Mouse (Mus musculus) testis, adult 2 months (tissue): Measurements from ENCODE around the gene Sema5a. TPM values are rescaled to one million over a fixed set of nuclear protein-coding genes. Genes with fewer than 3 reads are reported as not detected.

Experiments
- H3K27ac ChIP-seq: fragments of 200-500 bp; 2 replicates; pipeline ENCODE4 v1.5.1; 2012; ENCODE audit warnings: low read depth, low read length; ENCODE audit not compliant: control insufficient read depth, insufficient read depth
- H3K27me3 ChIP-seq: fragments of 200-500 bp; 2 replicates; pipeline ENCODE4 v1.6.1; 2012; ENCODE audit warnings: mild to moderate bottlenecking, low read length, moderate library complexity; ENCODE audit not compliant: control insufficient read depth, insufficient read depth
- H3K36me3 ChIP-seq: fragments of 200-500 bp; 2 replicates; pipeline ENCODE4 v1.6.1; 2012; ENCODE audit warnings: mild to moderate bottlenecking, low read length; ENCODE audit not compliant: control insufficient read depth, insufficient read depth
- H3K4me1 ChIP-seq: fragments of 200-500 bp; 2 replicates; pipeline ENCODE4 v1.6.1; 2012; ENCODE audit warnings: low read length; ENCODE audit not compliant: control insufficient read depth, insufficient read depth
- H3K4me3 ChIP-seq: fragments of 200-500 bp; 2 replicates; pipeline ENCODE4 v1.5.1; 2012; ENCODE audit warnings: low read depth, mild to moderate bottlenecking, low read length, moderate library complexity, mixed read lengths; ENCODE audit not compliant: control insufficient read depth
- CTCF ChIP-seq: fragments of 200-500 bp; IDR thresholded peaks from 2 replicates; pipeline ENCODE4 v1.5.1; 2012; ENCODE audit warnings: low read depth, mild to moderate bottlenecking, inconsistent platforms, low read length, moderate library complexity; ENCODE audit not compliant: control insufficient read depth, insufficient read depth, insufficient replicate concordance
- POLR2A ChIP-seq: fragments of 200-500 bp; IDR thresholded peaks from 2 replicates; pipeline ENCODE4 v1.6.1; 2012; ENCODE audit warnings: low read depth, mild to moderate bottlenecking, inconsistent platforms, low read length, moderate library complexity; ENCODE audit not compliant: control insufficient read depth
- polyA plus RNA-seq: library from polyadenylated mRNA; depleted of rRNA; stranded (reverse); fragments of >200 nt; gene quantifications from 2 replicates; pipeline ENCODE4 v1.2.3, GENCODE M21; 2012

The Sema5a gene
- polyA plus RNA-seq, 1 experiment, result 4.5 TPM

GRCm38 (mm10) chr15:32376326-32376725, 131.7 kb downstream of the Sema5a start:
- TF ChIP-seq POLR2A, result no peak
- no peak for TF ChIP-seq CTCF

GRCm38 (mm10) chr15:32377781-32378180, 133.2 kb downstream of the Sema5a start:
- TF ChIP-seq POLR2A (no peak), CTCF (no peak)
- no peaks in the 10 kb centered on the region for H3K4me1 ChIP-seq

More at GRCm38 (mm10) chr15:32376326-32376725, 131.7 kb downstream of the Sema5a start:
- no peak overlapping the region for H3K4me3 ChIP-seq
- no peaks in the 10 kb centered on the region for H3K27me3 ChIP-seq
- H3K36me3 ChIP-seq, result no peaks in the 10 kb centered on the region
- H3K4me1 ChIP-seq, result no peaks in the 10 kb centered on the region
- no peak overlapping the region for H3K27ac ChIP-seq

GRCm38 (mm10) chr15:32380311-32380710, 135.7 kb downstream of the Sema5a start:
- no peak overlapping the region for H3K27ac ChIP-seq
- H3K36me3 ChIP-seq, result no peaks in the 10 kb centered on the region
- H3K4me1 ChIP-seq, result no peaks in the 10 kb centered on the region
- no peak for TF ChIP-seq POLR2A
- no peaks in the 10 kb centered on the region for H3K27me3 ChIP-seq
- no peak overlapping the region for H3K4me3 ChIP-seq

More at GRCm38 (mm10) chr15:32377781-32378180, 133.2 kb downstream of the Sema5a start:
- H3K27ac ChIP-seq, result no peak overlapping the region
- no peaks in the 10 kb centered on the region for H3K27me3 ChIP-seq
- H3K36me3 ChIP-seq, result no peaks in the 10 kb centered on the region
- no peak overlapping the region for H3K4me3 ChIP-seq

GRCm38 (mm10) chr15:32382930-32383481, 138.4 kb downstream of the Sema5a start:
- no peak overlapping the region for H3K27ac ChIP-seq
- H3K4me1 ChIP-seq, result no peaks in the 10 kb centered on the region
- H3K4me3 ChIP-seq, result no peak overlapping the region
- no peaks in the 10 kb centered on the region for H3K27me3 ChIP-seq
- no peaks in the 10 kb centered on the region for H3K36me3 ChIP-seq
- TF ChIP-seq CTCF, result no peak
- TF ChIP-seq POLR2A, result no peak

- TF ChIP-seq CTCF (no peak), POLR2A (no peak)
- Histone ChIP-seq H3K27me3 (no peaks in the 10 kb centered on the region), H3K4me3 (no peak overlapping the region), H3K4me1 (no peaks in the 10 kb centered on the region), H3K27ac (no peak overlapping the region), H3K36me3 (no peaks in the 10 kb centered on the region)
Observed at GRCm38 (mm10) chr15:32396241-32396890, 151.8 kb downstream of the Sema5a start.

- Histone ChIP-seq H3K27me3 (no peaks in the 10 kb centered on the region), H3K36me3 (no peaks in the 10 kb centered on the region), H3K4me1 (no peaks in the 10 kb centered on the region), H3K4me3 (no peak overlapping the region), H3K27ac (no peak overlapping the region)
- TF ChIP-seq POLR2A, result no peak
- no peak for TF ChIP-seq CTCF
Observed at GRCm38 (mm10) chr15:32397064-32397463, 152.5 kb downstream of the Sema5a start.

- no peak overlapping the region for H3K4me3 ChIP-seq
- H3K27me3 ChIP-seq, result no peaks in the 10 kb centered on the region
- H3K36me3 ChIP-seq, result no peaks in the 10 kb centered on the region
- TF ChIP-seq CTCF (no peak), POLR2A (no peak)
- no peak overlapping the region for H3K27ac ChIP-seq
- H3K4me1 ChIP-seq, result no peaks in the 10 kb centered on the region
Observed at GRCm38 (mm10) chr15:32398721-32399120, 154.1 kb downstream of the Sema5a start.

GRCm38 (mm10) chr15:32401909-32402527, 157.4 kb downstream of the Sema5a start:
- Histone ChIP-seq H3K27ac (no peak overlapping the region), H3K4me3 (no peak overlapping the region), H3K4me1 (no peaks in the 10 kb centered on the region), H3K27me3 (no peaks in the 10 kb centered on the region), H3K36me3 (no peaks in the 10 kb centered on the region)
- TF ChIP-seq CTCF (no peak), POLR2A (no peak)
